Mouse (Mus musculus): ENCODE measurements around the gene Dmbt1. TPM values are rescaled to one million over a fixed set of nuclear protein-coding genes. Genes with fewer than 3 reads are reported as not detected.
A peak's percentile ranks its signal among the peaks of the same experiment; 100 is the strongest.

Gene Dmbt1
- polyA plus RNA-seq, 1 experiment from 2014 or later, result not detected

DNA sequence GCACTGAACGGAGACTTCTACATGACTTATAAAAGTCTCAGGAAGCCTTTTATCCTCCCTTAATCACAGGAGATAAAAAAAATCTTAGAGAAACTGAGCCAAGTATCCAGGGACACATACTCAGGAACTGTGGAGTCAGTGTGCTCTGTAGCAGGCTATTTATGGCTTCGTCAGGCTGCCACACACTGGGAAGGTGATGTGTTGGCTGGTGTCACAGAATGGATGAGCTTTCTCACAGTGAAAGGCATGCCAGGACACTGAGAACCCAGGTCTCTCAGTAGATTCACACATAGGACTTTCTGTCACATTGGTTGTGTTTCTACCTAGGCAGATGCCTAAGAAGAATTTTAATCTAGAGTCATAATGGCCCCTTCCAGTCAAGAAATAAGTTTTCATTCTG is 82.6 kb downstream of the Dmbt1 start:
- Histone ChIP-seq H3K9me3 (replicated peaks) (no peaks in the 10 kb centered on the region; the same call in 1 of the 2 replicates), H3K36me3 (no peaks in the 10 kb centered on the region), H3K27me3 (replicated peaks) (0 out of 2 replicates have a peak, but pooled peaks cover 4% of the 10 kb centered on the region), H3K27ac (ENCODE audit: poor library complexity, severe bottlenecking) (no peak overlapping the region), H3K4me3 (no peak overlapping the region), H3K4me1 (replicated peaks) (peaks cover 10% of the 10 kb centered on the region; the same call in 1 of the 2 replicates), H3K4me2 (no peak overlapping the region), H3K9ac (no peak overlapping the region)
- 56% methylated on average over 2 of the region's 2 CpGs for WGBS
- no peak for ATAC-seq (ENCODE audit: insufficient number of reproducible peaks, low FRiP score)

DNA sequence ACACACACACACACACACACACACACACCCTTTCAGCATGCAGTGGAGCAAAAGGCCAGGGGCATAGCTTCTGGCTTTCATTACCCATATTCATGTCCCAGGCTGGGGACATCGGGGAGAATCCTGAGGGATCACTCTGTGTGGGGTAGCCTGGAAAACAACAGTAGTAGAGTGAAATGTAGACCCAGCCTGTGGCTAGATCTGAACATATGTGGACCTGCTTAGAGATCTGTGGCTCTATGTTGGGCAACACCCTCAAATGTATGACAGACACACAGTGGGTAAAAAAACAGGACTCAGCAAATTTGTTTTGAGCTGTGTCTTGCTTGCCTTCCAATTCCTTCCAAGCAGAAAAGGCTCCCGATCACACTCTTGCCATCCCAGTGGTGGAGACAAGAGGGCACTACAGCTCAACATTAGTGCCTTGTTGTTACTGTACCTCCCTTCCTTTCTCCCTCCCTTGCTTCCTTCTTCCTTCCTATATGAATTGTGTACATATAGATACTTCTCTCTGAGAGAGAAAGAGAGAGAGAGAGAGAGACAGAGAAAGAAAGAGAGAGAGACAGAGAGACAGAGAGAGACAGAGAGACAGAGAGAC is 90.5 kb downstream of the Dmbt1 start:
- peaks cover 9% of the 10 kb centered on the region for H3K9me3 ChIP-seq (replicated peaks)
- H3K4me1 ChIP-seq (replicated peaks), result no peaks in the 10 kb centered on the region
- no peaks in the 10 kb centered on the region for H3K36me3 ChIP-seq
- H3K9ac ChIP-seq, result no peak overlapping the region
- H3K4me2 ChIP-seq, result no peak overlapping the region
- no peak overlapping the region for H3K27ac ChIP-seq (ENCODE audit: poor library complexity, severe bottlenecking)
- peaks cover 17% of the 10 kb centered on the region; the same call in 1 of the 2 replicates for H3K27me3 ChIP-seq (replicated peaks)
- H3K4me3 ChIP-seq, result no peak overlapping the region
- ATAC-seq (ENCODE audit: insufficient number of reproducible peaks, low FRiP score), result no peak
- 78% methylated on average over 2 of the region's 2 CpGs for WGBS

DNA sequence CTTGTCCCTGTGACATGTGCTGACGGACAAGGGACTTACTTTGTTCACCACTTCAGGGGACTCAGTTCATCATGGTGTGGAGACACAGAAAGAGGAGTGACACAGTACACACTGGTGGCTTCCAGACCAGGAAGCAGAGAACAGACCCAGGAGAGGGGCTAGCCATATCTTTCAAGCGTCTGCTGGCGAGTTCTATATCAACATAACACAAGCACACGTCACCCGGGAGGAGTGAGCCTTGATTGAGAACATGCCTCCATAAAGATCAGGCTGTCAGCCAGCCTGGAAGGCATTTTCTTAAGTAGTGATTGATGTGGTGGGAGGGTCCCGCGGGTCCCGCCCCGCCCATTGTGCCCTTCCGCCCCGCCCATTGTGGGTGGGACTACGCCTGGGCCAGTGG is 98.2 kb downstream of the Dmbt1 start:
- peak; percentile 53; the same call in 1 of the 2 replicates for ATAC-seq (ENCODE audit: insufficient number of reproducible peaks, low FRiP score)
- no peak overlapping the region for H3K27ac ChIP-seq (ENCODE audit: poor library complexity, severe bottlenecking)
- H3K9ac ChIP-seq, result no peak overlapping the region
- H3K4me3 ChIP-seq, result no peak overlapping the region
- no peaks in the 10 kb centered on the region for H3K4me1 ChIP-seq (replicated peaks)
- WGBS, result 41% methylated on average over 12 of the region's 12 CpGs
- no peaks in the 10 kb centered on the region for H3K36me3 ChIP-seq
- no peak overlapping the region for H3K4me2 ChIP-seq
- H3K9me3 ChIP-seq (replicated peaks), result peaks cover 5% of the 10 kb centered on the region
- H3K27me3 ChIP-seq (replicated peaks), result peaks cover 19% of the 10 kb centered on the region; the same call in 1 of the 2 replicates

DNA sequence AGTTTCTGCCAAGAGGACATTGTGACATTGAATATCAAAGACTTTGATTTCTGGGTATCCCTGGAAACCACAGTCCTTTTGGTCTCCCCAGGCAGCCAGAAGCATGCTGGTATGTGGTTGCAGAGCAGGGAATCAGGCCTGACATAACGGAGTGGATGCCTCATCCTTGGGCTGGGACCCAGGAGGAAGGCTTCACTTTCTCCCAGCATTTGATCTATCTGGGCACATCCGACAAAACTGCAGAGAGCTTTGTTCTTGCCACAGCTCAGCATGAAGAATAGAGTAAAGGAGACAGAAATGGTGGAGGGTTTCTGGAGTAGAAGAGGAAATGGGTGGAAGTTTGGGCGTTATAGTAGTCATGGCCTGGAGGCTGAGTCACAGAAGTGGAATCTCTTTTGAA is 101.3 kb downstream of the Dmbt1 start:
- WGBS, result 60% methylated on average over 3 of the region's 3 CpGs
- Histone ChIP-seq H3K9me3 (replicated peaks) (peaks cover 7% of the 10 kb centered on the region), H3K9ac (no peak overlapping the region), H3K27ac (ENCODE audit: poor library complexity, severe bottlenecking) (no peak overlapping the region), H3K4me3 (no peak overlapping the region), H3K4me1 (replicated peaks) (no peaks in the 10 kb centered on the region), H3K36me3 (no peaks in the 10 kb centered on the region), H3K27me3 (replicated peaks) (peaks cover 29% of the 10 kb centered on the region), H3K4me2 (no peak overlapping the region)
- ATAC-seq (ENCODE audit: insufficient number of reproducible peaks, low FRiP score), result no peak

DNA sequence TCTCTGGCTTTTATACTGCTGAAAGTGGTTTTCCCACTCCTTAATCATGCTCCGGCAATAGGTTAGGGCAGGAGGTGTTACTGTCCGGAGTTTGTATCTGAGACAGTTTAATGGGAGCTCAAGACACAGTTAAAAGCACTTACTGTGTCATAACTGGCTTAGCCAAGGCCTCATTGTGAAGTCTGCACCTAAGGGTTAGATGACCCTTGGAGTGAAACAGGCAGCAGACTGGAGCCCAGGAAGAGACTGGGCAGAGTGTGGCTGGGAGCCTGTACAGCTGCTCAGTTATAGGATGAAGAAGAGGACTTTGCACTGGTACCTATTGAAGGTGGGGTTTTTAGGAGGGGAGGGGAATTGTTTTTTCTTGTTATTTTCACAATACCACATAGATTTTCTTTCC is 114.4 kb downstream of the Dmbt1 start, which contains the start of gene 4933402N03Rik:
Gene 4933402N03Rik (minus strand): TSS at position 101 of the 400 bp plus-strand sequence.
- no peak within 1 kb of the TSS for H3K27ac ChIP-seq (ENCODE audit: poor library complexity, severe bottlenecking)
- no peak within 1 kb of the TSS for H3K4me3 ChIP-seq
- H3K9ac ChIP-seq, result no peak within 1 kb of the TSS
- no peaks in the 10 kb centered on the region; the same call in 1 of the 2 replicates for H3K27me3 ChIP-seq (replicated peaks)
- ATAC-seq (ENCODE audit: insufficient number of reproducible peaks, low FRiP score), result no peak
- no peaks in the 10 kb centered on the region for H3K4me1 ChIP-seq (replicated peaks)
- WGBS, result 79% methylated on average over 2 of the region's 2 CpGs
- no peaks in the 10 kb centered on the region for H3K9me3 ChIP-seq (replicated peaks)
- no peak within 1 kb of the TSS for H3K4me2 ChIP-seq
- H3K36me3 ChIP-seq, result no peaks in the 10 kb centered on the region

DNA sequence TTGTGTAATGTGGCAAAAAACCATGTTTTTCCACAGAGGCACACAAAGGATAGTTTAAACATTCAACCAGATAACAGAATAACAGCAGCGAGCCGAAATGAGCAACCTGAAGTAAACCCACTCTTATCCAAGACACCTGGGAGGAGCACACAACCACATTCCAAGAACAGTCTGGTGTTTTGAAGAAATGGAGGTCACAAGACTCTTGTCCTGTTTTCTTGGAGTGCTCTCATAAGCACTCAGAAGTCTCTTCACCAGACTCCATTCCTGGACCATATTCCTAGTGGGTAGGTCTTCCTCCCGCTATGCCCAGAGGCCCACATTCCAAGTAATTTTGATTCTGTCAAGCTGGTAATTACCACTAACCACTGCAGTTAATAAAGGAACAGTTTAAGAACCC is 118.3 kb downstream of the Dmbt1 start:
- no peak for ATAC-seq (ENCODE audit: insufficient number of reproducible peaks, low FRiP score)
- 81% methylated on average over 3 of the region's 3 CpGs for WGBS
- Histone ChIP-seq H3K9me3 (replicated peaks) (no peaks in the 10 kb centered on the region), H3K4me1 (replicated peaks) (no peaks in the 10 kb centered on the region; the same call in 1 of the 2 replicates), H3K9ac (no peak overlapping the region), H3K27ac (ENCODE audit: poor library complexity, severe bottlenecking) (no peak overlapping the region), H3K36me3 (no peaks in the 10 kb centered on the region), H3K27me3 (replicated peaks) (no peaks in the 10 kb centered on the region; the same call in 1 of the 2 replicates), H3K4me3 (no peak overlapping the region), H3K4me2 (no peak overlapping the region)

DNA sequence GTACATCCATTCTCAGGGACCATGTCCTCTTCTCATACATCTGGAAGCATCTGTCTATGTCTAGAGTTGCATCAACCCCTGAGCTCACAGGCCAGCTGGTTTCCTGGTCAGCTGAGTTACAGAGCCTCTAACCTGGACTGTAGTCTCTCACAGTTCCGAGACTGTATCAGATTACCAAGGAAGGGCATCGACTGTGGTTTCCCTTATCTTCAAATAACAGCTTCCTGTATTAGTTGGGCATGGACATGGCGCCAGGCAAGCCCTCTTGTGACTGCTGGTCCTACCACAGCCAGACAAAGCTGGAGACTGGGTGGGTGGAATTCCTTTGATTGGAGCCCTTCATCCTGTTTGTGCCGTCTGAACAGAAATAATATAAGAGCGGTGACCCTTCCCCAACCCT is 121.2 kb downstream of the Dmbt1 start:
- no peak for ATAC-seq (ENCODE audit: insufficient number of reproducible peaks, low FRiP score)
- Histone ChIP-seq H3K9me3 (replicated peaks) (no peaks in the 10 kb centered on the region), H3K36me3 (no peaks in the 10 kb centered on the region), H3K27ac (ENCODE audit: poor library complexity, severe bottlenecking) (no peak overlapping the region), H3K4me1 (replicated peaks) (no peaks in the 10 kb centered on the region; the same call in 1 of the 2 replicates), H3K27me3 (replicated peaks) (no peaks in the 10 kb centered on the region), H3K4me2 (no peak overlapping the region), H3K4me3 (no peak overlapping the region), H3K9ac (no peak overlapping the region)
- 54% methylated on average over 5 of the region's 5 CpGs for WGBS

DNA sequence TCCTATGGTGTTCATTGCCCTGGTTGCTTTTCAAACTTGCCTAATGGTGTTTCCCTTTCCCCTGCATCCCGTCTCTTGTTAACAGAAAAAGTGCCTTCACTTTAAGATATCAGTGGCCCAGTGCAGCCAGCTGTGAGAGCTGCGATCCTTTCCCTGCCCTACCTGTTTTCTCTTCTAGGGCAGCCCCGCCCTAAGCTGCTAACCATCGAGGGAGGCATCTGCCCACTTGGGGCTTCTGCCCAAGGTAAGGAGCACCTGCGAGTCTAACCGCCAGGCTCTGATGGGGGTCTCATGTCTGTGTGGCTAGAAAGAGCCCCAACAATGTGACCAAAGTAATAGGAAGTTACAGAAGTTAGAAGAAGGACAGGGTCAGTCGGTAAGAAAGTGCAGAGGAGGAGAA is 130.4 kb downstream of the Dmbt1 start:
- Histone ChIP-seq H3K27ac (ENCODE audit: poor library complexity, severe bottlenecking) (no peak overlapping the region), H3K27me3 (replicated peaks) (no peaks in the 10 kb centered on the region), H3K4me3 (no peak overlapping the region), H3K9me3 (replicated peaks) (no peaks in the 10 kb centered on the region), H3K9ac (no peak overlapping the region), H3K36me3 (no peaks in the 10 kb centered on the region), H3K4me1 (replicated peaks) (no peaks in the 10 kb centered on the region), H3K4me2 (no peak overlapping the region)
- ATAC-seq (ENCODE audit: insufficient number of reproducible peaks, low FRiP score), result no peak
- 52% methylated on average over 7 of the region's 7 CpGs for WGBS

DNA sequence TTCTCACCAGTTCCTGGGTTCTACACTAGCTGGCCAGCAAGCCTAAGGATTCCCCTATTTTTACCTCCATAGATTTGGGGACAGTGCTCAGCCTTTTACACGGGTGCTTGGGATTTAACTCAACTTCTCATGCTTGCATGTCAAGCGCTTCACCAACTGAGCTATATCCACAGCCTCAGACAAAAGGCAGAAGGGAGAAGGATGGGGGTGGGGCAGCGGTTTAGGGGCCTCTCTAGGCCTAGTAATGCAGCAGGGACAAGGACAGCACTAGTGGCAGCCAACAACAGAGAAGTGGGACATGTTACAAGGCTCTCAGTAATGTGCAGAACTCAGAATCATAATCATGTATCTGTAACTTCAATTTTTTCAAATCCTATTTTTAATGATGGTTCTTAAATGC is 135.9 kb downstream of the Dmbt1 start:
- no peak overlapping the region for H3K9ac ChIP-seq
- WGBS, result 67% methylated on average over 3 of the region's 3 CpGs

DNA sequence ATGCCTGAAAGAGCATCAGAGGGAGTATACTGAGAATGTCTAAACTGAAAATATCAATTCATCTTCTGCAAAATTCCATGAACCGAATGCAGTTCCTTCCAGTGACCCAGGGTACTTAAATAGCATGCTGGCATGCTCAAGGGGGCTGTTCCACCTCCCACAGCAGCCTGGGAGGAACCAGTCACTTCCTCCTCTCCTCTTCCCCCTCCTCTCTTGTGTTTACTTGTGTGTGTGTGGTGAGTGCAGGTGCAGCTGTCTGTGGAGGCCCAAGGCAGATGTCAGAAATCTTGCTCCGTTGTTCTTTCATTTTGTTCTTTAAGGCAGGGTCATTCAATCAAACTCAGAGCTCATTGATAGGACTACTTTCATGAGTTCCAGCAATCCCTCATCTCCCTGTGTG is 137.2 kb downstream of the Dmbt1 start:
- 61% methylated on average over 2 of the region's 2 CpGs for WGBS
- no peak for ATAC-seq (ENCODE audit: insufficient number of reproducible peaks, low FRiP score)
- H3K9ac ChIP-seq, result no peak overlapping the region
- H3K27me3 ChIP-seq (replicated peaks), result 0 out of 2 replicates have a peak, but pooled peaks cover 6% of the 10 kb centered on the region
- H3K36me3 ChIP-seq, result no peaks in the 10 kb centered on the region
- H3K4me3 ChIP-seq, result no peak overlapping the region
- H3K4me1 ChIP-seq (replicated peaks), result no peaks in the 10 kb centered on the region
- H3K4me2 ChIP-seq, result no peak overlapping the region
- no peak overlapping the region for H3K27ac ChIP-seq (ENCODE audit: poor library complexity, severe bottlenecking)
- 0 out of 2 replicates have a peak, but pooled peaks cover 2% of the 10 kb centered on the region for H3K9me3 ChIP-seq (replicated peaks)

More for the DNA sequence above, 135.9 kb downstream of the Dmbt1 start:
- Histone ChIP-seq H3K4me2 (no peak overlapping the region), H3K27ac (ENCODE audit: poor library complexity, severe bottlenecking) (no peak overlapping the region), H3K4me1 (replicated peaks) (no peaks in the 10 kb centered on the region), H3K9me3 (replicated peaks) (0 out of 2 replicates have a peak, but pooled peaks cover 2% of the 10 kb centered on the region), H3K4me3 (no peak overlapping the region), H3K36me3 (no peaks in the 10 kb centered on the region), H3K27me3 (replicated peaks) (0 out of 2 replicates have a peak, but pooled peaks cover 6% of the 10 kb centered on the region)
- ATAC-seq (ENCODE audit: insufficient number of reproducible peaks, low FRiP score), result no peak
